Mouse (Mus musculus) embryo, embryonic 11.5 days (tissue): ENCODE data around the gene Cldn17.

Experiments used
- DNase-seq: peaks from one replicate; pipeline ENCODE4 v3.0.0-alpha.2; 2012; ENCODE audit warnings: low read depth, low spot score

Cldn17 gene

DNA sequence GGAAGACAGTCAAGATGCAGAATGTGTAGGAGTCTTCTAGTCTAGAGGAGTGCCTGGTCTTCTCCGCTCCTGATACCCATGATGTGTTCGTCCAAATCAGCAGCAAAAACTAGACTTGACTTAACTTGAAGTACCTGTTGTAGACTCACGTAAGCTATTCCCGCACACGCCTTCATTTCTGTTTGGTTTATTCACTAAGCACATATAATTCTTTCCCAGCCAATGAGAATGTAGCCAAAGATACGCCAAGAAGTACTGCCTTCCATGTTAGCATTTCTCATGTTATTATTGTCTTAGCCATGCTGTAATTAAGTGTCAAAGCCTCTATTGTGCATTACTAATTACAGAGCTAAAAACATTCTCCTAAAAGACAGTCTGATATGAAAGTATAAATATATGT, at the start of gene Cldn17:
TSS of gene Cldn17 (minus strand) at position 101 of the 400 bp plus-strand sequence.
- DNase-seq = no peak

DNA sequence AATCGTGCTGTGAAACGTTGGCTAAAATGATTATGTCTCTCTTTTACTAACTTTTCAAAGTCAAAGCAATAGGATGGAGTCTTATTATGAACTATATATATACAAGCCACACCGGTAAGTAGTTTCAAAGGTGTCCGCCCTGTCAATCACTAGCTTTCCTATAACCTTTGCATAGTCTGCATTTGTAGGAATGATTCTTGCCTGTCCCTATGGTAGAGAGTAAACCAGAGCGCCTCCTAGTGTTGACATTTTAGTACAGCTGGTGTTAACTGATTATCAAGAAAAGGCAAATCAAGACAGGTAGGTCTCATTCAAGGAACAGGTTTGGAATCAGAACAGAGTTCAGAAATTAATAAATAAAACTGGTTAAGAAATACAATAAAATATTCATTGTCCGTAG, 35.7 kb upstream of the Cldn17 start:
- DNase-seq = peak; percentile 17

DNA sequence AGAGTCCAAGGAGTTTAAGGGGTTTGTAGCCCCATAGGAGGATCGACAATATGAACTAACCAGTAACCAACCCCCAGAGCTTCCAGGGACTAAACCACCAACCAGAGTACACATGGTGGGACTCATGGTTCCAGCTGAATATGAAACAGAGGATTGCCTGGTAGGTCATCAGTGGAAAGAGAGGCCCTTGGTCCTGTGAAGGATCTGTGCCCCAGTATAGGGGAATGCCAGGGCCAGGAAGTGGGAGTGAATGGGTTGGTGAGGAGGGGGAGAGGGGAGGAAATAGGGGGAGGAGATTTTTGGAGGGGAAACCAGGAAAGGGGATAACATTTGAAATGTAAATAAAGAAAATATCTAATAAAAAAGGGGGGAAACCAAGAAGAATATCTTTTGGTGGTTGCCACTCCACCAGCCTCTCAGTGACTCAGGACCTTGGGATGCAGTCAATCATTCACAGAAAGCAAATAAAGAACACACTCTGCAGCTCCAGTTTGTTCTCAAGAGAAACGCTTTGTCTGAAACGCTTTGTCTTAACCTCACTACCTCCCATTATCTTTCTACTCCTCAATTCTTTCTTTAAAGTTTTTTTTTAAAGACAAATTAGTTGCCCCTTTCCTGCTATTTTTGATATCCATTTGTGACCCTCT, 33.2 kb upstream of the Cldn17 start:
- no peak for DNase-seq

DNA sequence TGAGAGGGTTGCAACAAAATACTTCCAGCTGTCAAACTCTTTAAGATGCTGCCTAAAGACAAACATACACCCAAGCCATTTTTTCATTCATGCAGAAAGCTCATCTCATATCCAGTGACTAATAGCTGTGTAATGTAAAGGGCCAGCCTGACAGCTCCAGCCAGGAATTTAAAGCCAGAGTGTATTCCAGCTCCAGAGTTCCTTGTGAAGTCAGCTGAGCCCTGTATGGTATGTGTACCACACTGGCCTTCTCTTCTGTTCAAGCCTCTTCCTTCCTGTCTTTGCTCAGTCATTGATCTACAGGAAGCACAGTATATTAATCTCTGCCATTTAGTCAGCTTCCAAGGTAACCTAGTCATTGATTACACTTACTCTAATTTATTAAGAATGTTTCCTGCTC, 4.6 kb upstream of the Cldn17 start:
- DNase-seq = no peak

DNA sequence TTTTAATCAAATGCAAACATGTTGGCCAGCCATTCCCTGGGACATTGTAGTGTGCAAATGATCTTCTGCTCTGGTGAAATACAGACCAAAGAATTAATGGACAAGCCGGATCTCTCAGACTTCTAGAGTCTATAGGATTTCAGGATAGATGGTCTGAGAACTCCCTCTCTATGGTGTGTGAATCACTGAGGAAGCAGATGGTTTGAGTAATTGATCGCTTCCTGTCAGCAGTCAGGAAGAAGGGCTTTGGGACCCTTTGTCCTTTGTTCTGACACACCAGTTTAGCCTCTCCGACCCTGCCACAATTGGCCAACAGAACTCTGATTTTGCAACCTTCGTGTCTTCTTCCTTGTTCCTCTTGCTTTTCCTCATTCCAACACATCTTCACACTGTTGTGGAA, 1.4 kb upstream of the Cldn17 start:
- no peak for DNase-seq

DNA sequence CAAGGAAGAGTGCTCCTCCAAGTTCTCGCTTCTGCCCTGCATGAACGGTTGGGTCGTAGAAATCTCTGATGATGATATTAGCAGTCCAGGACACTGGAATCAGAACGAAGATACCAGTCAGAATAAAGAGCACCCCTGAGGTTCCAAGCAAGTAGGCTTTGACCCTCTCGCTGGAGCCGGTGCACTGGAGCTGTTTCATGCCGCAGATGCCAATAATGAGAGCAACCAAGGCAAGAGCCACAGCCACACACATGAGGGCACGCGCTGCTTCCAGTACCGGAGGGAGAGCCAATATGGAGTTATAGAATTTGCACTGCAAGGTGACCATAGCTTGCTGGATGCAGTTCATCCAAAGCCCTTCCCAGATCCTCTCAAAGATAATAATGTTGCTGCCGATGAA, 440 bp downstream of the Cldn17 start:
- no peak for DNase-seq

DNA sequence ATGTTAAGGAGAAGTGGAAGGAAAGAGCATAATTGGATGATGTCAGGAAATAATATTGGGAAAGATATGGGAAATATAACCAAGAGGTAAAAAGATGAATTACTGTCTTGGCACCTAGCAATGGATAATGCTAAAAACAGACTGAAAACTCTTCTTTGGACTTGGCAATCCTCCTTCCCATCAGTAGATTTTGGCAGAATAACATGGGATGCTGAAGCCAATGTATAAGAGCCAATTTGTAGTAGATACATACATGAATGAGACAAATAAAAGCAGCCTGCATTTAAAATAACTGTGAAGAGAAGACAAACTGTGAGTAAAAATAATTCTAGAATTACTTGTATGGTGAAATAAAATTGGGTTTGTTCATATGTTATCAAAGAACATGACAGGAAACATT, 18.7 kb downstream of the Cldn17 start:
- DNase-seq = no peak

DNA sequence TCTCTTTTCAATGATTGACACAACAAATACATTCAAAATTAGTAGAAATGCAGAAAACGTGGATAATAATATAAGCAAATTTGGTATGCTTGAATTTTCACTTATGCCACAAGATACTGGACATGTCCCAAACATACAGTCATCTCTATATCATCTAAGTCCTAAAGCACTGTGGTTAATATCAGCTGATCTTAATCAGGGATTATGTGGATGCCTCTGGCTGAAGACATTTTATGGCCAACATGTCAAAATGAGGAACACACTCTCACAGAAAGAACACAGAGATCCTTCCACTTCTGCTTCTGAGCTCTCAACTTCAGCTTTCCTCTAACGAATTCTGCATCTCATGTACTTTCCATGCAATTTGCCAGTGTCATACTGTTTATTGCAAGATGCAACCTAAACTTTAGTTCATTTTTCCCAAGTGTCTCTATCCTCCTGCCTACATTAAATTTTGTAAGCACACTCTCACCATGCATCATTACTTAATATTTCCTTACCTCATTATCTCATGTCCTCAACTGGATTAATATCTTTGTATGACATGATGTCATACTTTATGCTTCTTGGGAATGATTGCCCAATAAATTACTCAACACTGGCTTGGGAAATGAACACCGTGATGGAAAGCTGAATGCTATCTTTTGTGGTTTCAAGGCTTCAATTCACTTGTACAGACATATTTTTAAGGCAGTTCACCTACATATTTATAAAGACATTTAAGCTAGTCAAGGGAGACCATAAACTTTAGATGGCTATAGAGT, 26.6 kb downstream of the Cldn17 start:
- DNase-seq = no peak

DNA sequence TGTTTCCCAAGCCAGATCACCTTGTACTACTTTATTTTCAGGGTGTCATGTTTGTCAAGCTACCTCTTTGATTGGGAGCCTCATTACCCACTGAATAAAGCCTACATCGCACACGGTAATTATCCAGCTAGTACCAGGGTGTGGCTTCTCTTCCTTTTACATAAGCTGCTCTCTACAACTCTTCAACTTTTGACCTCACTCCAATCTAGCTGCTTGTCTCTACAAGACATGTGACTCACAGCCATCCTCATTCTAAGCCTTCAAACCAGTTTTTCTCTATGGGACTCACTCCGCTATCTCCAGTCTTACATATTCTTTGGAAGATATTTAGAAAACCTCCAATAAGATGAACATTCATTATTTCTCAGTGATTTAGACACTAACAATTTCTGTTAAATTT, 43.5 kb downstream of the Cldn17 start:
- no peak for DNase-seq
